Mouse (Mus musculus) gastrocnemius, postnatal 4 days (tissue): ENCODE results near the gene Slc6a16. TPM values are rescaled to one million over a fixed set of nuclear protein-coding genes. Genes with fewer than 3 reads are reported as not detected.

Experiments used
- DNase-seq, 2 experiments: peaks; one replicate each; pipeline ENCODE4 v3.0.0; 2021 to 2022; ENCODE audit warnings: low spot score in 2 of 2, mixed read lengths in 2 of 2
- total RNA-seq, 2 experiments: library from RNA; stranded (reverse); gene quantifications; 2 replicates each; pipeline ENCODE4 v1.2.3; 2021

The Slc6a16 gene
- total RNA-seq, 2 experiments from 2014 or later = not detected

DNA sequence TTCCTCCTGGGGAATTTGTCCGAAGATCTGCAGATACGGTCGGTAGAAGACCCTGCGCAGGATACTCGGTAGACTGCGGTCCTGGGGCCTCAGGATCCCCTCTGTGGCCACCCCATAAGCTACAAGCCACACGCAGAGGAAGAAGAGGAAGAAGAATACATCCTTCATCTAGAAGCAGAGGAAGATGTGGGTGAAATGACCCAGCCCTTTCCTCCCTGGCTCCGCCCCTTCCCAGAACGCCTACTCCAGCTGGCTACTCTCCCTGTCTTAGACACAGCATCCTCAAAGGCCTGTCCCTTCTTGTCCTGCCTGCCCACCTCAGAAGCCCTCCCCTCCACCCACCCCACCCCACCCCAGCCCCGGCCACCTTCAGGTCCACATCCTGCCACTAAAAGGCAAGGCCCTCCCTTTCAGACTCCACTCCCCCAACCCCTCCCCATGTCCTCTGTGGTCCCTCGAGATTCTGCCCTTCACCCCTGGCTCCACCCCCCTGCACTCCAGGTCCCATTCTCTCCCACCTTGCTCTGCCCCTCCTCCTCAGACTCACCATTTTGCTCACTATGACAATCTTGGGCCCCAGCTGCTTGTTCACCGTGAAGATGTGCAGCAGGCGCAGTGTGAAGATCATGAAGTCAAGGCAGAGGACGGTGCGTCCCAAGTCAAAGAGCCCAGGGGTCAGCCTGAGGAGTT, 67.8 kb downstream of the Slc6a16 start:
- DNase-seq = no peak

DNA sequence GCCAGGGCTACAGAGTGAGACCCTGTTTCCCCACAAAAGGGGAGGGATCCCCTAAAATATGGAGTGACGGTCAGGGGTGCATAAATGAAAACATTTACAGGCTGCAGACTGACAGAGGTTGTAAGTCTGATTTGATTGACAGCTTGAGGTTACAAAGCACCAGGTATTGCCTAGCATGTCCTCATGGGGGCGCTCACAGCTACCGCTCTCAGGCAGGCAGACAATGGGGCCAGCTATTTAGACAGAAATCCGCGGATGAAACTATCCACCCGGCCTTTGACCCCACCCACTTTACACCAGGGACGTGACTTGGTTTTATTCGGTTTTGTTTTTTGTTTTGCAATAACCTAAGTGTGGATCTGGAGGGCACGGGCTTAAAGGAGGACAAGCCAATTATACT, 68.6 kb downstream of the Slc6a16 start:
- DNase-seq = peak in 1 of 2 experiments; percentile 51

DNA sequence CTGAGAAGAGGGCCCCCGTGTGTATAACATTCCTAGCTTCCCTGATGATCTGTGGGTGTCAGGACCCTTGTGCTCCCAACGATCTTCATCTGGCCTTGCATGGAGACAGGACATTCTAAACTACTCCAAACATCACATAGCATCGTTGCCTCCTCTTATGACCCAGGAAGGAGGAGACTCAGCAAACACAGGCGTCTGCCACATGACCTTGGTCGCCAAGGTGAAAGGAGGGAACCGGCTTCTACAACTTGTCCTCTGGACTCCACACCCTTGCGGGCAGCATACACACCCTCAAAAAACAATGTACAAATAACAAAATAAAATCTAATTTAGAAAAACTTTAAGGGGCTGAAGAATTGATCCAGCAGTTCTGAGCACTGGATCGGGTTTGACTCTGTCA, 71.1 kb downstream of the Slc6a16 start:
- no peak for DNase-seq

DNA sequence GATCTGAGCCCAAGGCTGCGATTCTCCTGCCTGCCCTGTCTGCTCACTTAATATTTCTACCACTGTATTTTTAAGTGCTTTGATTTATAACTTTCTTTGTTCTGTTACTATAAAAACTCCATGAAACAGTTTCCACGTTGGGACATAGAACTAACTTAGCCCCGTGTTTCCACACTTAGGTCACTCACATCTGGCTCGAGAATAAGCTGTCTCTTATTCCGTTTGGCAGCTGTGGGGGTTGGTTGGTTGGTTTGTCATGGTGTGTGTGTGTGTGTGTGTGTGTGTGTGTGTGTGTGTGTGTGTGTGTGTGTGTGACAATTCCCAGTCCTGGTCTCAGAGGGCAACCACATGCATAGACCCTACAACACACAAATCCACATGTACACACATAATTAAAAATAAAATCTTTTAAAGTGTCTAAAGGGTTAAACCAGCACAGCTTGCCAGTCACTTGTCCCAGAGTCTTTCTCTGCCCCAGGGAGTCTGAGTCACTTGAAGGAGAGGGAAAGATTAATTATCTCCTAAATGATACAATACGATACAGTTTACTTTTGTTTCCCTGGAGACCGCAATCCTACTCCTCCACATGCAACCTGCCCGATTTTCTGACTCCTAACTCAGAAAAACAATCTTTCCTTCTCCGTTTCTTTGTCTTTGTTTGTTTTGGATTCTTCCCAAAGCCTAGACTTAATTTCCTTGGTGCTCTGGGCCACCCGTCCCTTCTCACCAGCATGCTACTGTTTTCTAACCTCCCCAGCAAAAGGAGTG, 72.0 kb downstream of the Slc6a16 start:
- DNase-seq = no peak

DNA sequence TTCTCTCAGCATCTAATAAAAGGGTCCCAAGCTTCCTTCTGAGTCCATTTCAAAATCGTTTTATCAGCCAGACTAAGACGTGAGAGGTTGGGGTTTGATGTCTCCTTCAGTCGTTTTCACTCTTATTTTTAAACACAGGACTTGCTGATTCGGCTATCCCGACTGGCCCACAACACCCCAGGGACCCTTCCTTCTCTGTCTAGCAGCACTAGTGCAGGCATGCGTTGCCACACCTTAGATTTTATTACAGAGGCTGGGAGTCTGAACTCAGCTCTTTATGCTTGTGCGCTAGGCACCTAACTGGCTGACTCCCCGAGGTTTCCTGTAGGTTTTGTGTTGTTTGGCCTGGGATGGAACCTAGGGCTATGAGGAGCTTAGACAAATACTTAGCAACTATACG, 72.6 kb downstream of the Slc6a16 start:
- DNase-seq = no peak

DNA sequence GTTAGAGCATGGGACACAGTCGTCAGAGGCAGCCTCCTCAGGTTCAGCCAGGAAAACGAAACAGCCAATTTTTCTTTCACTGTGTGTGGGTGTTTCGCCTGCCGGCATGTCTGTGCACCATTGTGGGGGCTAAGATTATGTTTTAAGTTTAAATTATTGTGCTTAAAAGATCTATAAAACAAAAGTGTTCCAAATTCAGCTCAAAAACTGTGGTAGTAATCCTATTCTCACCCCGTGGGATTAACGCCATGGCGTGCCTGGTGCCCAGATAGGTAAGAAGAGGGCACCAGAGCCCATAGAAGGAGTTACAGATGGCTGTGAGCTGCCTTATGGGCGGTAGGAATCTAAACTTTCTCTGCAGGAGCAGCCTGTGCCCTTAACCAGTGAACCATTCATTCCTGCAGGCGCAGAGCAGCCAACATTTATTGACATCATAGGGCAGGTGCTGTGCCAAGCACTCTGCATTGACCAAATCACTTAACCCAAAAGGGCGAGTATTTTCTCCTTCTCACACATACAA, 74.4 kb downstream of the Slc6a16 start:
- no peak for DNase-seq

DNA sequence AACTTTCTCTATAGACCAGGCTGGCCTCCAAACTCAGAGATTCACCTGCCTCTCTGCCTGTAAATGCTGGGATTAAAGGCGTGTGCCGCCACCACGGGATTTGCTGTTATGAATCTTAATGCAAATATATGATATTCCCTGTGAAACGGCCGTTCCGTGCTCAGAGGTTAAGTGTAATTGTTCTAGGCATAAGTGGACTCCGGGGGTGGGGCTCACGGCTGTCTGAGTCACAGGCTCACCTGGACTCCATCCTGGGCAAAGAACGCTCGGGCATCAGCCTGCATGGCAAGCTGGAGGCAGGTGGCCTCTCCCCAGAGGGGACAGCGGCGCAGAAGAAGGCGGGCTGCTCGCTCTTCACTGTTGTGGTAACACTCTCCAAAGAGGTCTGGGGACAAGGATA, 75.7 kb downstream of the Slc6a16 start:
- no peak for DNase-seq

DNA sequence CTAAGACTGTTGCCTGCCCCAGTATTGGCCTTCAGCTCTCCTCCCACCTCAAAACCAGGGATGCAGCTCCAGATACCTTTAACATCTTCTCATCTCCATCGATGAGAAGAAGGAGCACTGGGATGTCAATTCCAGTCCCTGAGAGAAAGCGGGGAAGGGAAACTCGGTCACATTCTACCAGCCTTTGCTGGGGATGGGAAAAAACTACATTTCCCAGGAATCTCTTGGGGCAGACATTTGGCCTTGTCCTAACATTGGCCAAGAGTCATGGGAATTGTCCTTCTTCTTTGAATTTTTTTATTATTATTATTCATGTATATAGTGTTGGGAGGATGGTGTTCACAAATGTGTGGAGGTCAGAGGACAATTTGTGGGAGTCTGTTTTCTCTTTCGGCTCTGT, 81.4 kb downstream of the Slc6a16 start:
- DNase-seq = no peak

Other genes starting within 250 kb of the Slc6a16 start
- gene Irf3, start 243.4 kb upstream of the Slc6a16 start, total RNA-seq = 10 to 100 TPM; 46.0 to 50.4 TPM
- gene Bcl2l12, start 242.4 kb upstream of the Slc6a16 start, total RNA-seq = 10 to 100 TPM; 21.5 to 22.0 TPM
- gene Scaf1, start 224.7 kb upstream of the Slc6a16 start, total RNA-seq = 10 to 100 TPM; 74.1 to 76.0 TPM
- 100 to 1,000 TPM; 119 to 123 TPM for gene Rras, start 223.1 kb upstream of the Slc6a16 start, total RNA-seq
- 10 to 100 TPM; 63.9 to 65.2 TPM for gene Prr12, start 188.2 kb upstream of the Slc6a16 start, total RNA-seq
- gene Nosip, start 178.7 kb upstream of the Slc6a16 start, total RNA-seq = 10 to 100 TPM; 47.3 to 48.3 TPM
- 10 to 100 TPM; 11.7 to 12.3 TPM for gene Prrg2, start 178.4 kb upstream of the Slc6a16 start, total RNA-seq
- 100 to 1,000 TPM; 172 to 192 TPM for gene Rcn3, start 148.9 kb upstream of the Slc6a16 start, total RNA-seq
- 10 to 100 TPM; 84.6 to 87.3 TPM for gene Fcgrt, start 137.2 kb upstream of the Slc6a16 start, total RNA-seq
- gene Rps11, start 116.6 kb upstream of the Slc6a16 start, total RNA-seq = 1,000 to 10,000 TPM in 1 of 2 experiments, 100 to 1,000 TPM in 1; 985 to 1,047 TPM
- 1,000 to 10,000 TPM; 1,483 to 1,628 TPM for gene Rpl13a, start 112.3 kb upstream of the Slc6a16 start, total RNA-seq
- under 1 TPM in 1 of 2 experiments, not detected in 1; 0.34 TPM for gene Gm45713, start 104.9 kb upstream of the Slc6a16 start, total RNA-seq
- gene Flt3l, start 104.7 kb upstream of the Slc6a16 start, total RNA-seq = 1 to 10 TPM; 2.4 to 5.1 TPM
- 10 to 100 TPM; 52.1 to 59.3 TPM for gene Pih1d1, start 86.8 kb upstream of the Slc6a16 start, total RNA-seq
- 10 to 100 TPM; 34.8 to 51.6 TPM for gene Aldh16a1, start 86.5 kb upstream of the Slc6a16 start, total RNA-seq
- gene Slc17a7, start 77.1 kb upstream of the Slc6a16 start, total RNA-seq = 1 to 10 TPM; 2.6 to 3.0 TPM
- gene Gfy, start 61.5 kb upstream of the Slc6a16 start, total RNA-seq = under 1 TPM; 0.34 to 0.42 TPM
- gene Pth2, start 60.1 kb upstream of the Slc6a16 start, total RNA-seq = not detected
- 1 to 10 TPM; 3.2 to 4.9 TPM for gene Ccdc155, start 36.2 kb upstream of the Slc6a16 start, total RNA-seq
- not detected for gene Dkkl1, start 28.9 kb upstream of the Slc6a16 start, total RNA-seq
- 10 to 100 TPM; 40.0 to 51.4 TPM for gene Tead2, start 25.3 kb upstream of the Slc6a16 start, total RNA-seq
- 1 to 10 TPM; 3.7 to 4.8 TPM for gene Cd37, start 2.0 kb upstream of the Slc6a16 start, total RNA-seq
- not detected for gene Slc6a21, start 36.4 kb downstream of the Slc6a16 start, total RNA-seq
- 10 to 100 TPM; 42.7 to 53.4 TPM for gene Trpm4, start 92.7 kb downstream of the Slc6a16 start, total RNA-seq
- 100 to 1,000 TPM; 523 to 551 TPM for gene Hrc, start 94.2 kb downstream of the Slc6a16 start, total RNA-seq
- 1 to 10 TPM; 1.9 to 2.4 TPM for gene Ppfia3, start 125.9 kb downstream of the Slc6a16 start, total RNA-seq
- 1 to 10 TPM in 1 of 2 experiments, under 1 TPM in 1; 0.86 to 1.1 TPM for gene Lin7b, start 129.5 kb downstream of the Slc6a16 start, total RNA-seq
- gene Snrnp70, start 154.7 kb downstream of the Slc6a16 start, total RNA-seq = 100 to 1,000 TPM; 215 to 251 TPM
- 10 to 100 TPM; 11.4 to 12.8 TPM for gene Kcna7, start 164.6 kb downstream of the Slc6a16 start, total RNA-seq
- gene Ntf5, start 172.6 kb downstream of the Slc6a16 start, total RNA-seq = under 1 TPM; 0.61 to 0.98 TPM
- not detected for gene Lhb, start 179.7 kb downstream of the Slc6a16 start, total RNA-seq
- 100 to 1,000 TPM; 114 to 133 TPM for gene Gys1, start 193.8 kb downstream of the Slc6a16 start, total RNA-seq
- 10 to 100 TPM; 41.4 to 41.8 TPM for gene Ruvbl2, start 197.0 kb downstream of the Slc6a16 start, total RNA-seq
- gene Ftl1, start 218.8 kb downstream of the Slc6a16 start, total RNA-seq = 100 to 1,000 TPM; 339 to 373 TPM
- 10 to 100 TPM; 39.3 to 43.8 TPM for gene Bax, start 225.8 kb downstream of the Slc6a16 start, total RNA-seq
- under 1 TPM; 0.17 to 0.36 TPM for gene Tulp2, start 240.8 kb downstream of the Slc6a16 start, total RNA-seq
- 1 to 10 TPM; 3.8 to 5.4 TPM for gene Gm45808, start 245.7 kb downstream of the Slc6a16 start, total RNA-seq
- gene Dhdh, start 247.7 kb downstream of the Slc6a16 start, total RNA-seq = 1 to 10 TPM; 8.3 TPM